Mouse (Mus musculus) CH12.LX (cell line): ENCODE results near the gene Eme2. TPM values are rescaled to one million over a fixed set of nuclear protein-coding genes. Genes with fewer than 3 reads are reported as not detected.

Experiments used
- DNase-seq: peaks from one replicate; pipeline ENCODE4 v3.0.0-alpha.2; 2013; ENCODE audit errors: extremely low read depth
- H3K27ac ChIP-seq: 2 replicates; pipeline ENCODE4 v1.5.1; 2012; ENCODE audit warnings: low read depth, mild to moderate bottlenecking, control low read depth, moderate library complexity; ENCODE audit not compliant: insufficient read depth
- H3K27me3 ChIP-seq: replicated peaks from 2 replicates; pipeline ENCODE3; 2012; ENCODE audit warnings: inconsistent platforms
- H3K36me3 ChIP-seq, 2 experiments: replicated peaks in 1 of 2; 2 replicates each; pipeline versions ENCODE3 to v1.6.1; 2012; ENCODE audit warnings: inconsistent platforms in 1 of 2, low read length in 1 of 2, mild to moderate bottlenecking in 1 of 2, mixed read lengths in 1 of 2, moderate library complexity in 1 of 2; ENCODE audit not compliant: control insufficient read depth in 1 of 2, insufficient read depth in 1 of 2
- H3K4me1 ChIP-seq, 2 experiments: 2 replicates each; pipeline ENCODE4 v1.6.1; 2012; ENCODE audit warnings: inconsistent platforms in 1 of 2, moderate library complexity in 1 of 2; ENCODE audit not compliant: insufficient read depth in 2 of 2, control insufficient read depth in 1 of 2
- H3K4me2 ChIP-seq: 2 replicates; pipeline ENCODE4 v1.6.1; 2012; ENCODE audit warnings: low read depth, mild to moderate bottlenecking, control low read depth; ENCODE audit not compliant: poor library complexity, insufficient read depth, severe bottlenecking
- H3K4me3 ChIP-seq, 3 experiments: fragments of 150-350 bp in 1 of 3; sonication (generic) in 1 of 3; replicated peaks in 1 of 3; 2 replicates each; pipeline versions ENCODE3 to v1.5.1; 2011 to 2012; ENCODE audit warnings: low read depth in 2 of 3, low read length in 2 of 3, mild to moderate bottlenecking in 2 of 3, moderate library complexity in 2 of 3, control low read depth in 1 of 3, improper control_type of control experiment in 1 of 3, inconsistent platforms in 1 of 3, mixed read lengths in 1 of 3; ENCODE audit not compliant: poor library complexity in 1 of 3
- H3K79me2 ChIP-seq: replicated peaks from 2 replicates; pipeline ENCODE4 v1.6.1; 2012; ENCODE audit warnings: mild to moderate bottlenecking, moderate library complexity; ENCODE audit not compliant: control insufficient read depth, poor library complexity, insufficient read depth, severe bottlenecking; ENCODE audit errors: extremely low read depth
- H3K9ac ChIP-seq: 2 replicates; pipeline ENCODE4 v1.6.1; 2012; ENCODE audit warnings: low read depth, mild to moderate bottlenecking, control low read depth, moderate library complexity; ENCODE audit not compliant: insufficient read depth
- H3K9me3 ChIP-seq: replicated peaks from 2 replicates; pipeline ENCODE3; 2012; ENCODE audit warnings: low read length, inconsistent platforms, mixed read lengths
- BHLHE40 ChIP-seq: IDR thresholded peaks from 2 replicates; pipeline ENCODE4 v1.6.1; 2011; ENCODE audit warnings: mild to moderate bottlenecking, low read depth, low read length, improper control_type of control experiment
- CHD1 ChIP-seq: IDR thresholded peaks from 2 replicates; pipeline ENCODE4 v1.6.1; 2012; ENCODE audit warnings: low read depth, low read length, improper control_type of control experiment, inconsistent platforms
- CHD2 ChIP-seq: IDR thresholded peaks from 2 replicates; pipeline ENCODE4 v1.6.1; 2011; ENCODE audit warnings: low read length, improper control_type of control experiment
- CTCF ChIP-seq, 2 experiments: IDR thresholded peaks in 1 of 2; conservative IDR thresholded peaks in 1 of 2; 2 replicates each; pipeline ENCODE4 v1.5.1; 2011 to 2012; ENCODE audit warnings: low read depth in 2 of 2, low read length in 2 of 2, improper control_type of control experiment in 1 of 2, inconsistent platforms in 1 of 2, mild to moderate bottlenecking in 1 of 2, moderate library complexity in 1 of 2
- ELF1 ChIP-seq: IDR thresholded peaks from 2 replicates; pipeline ENCODE4 v1.6.1; 2014; ENCODE audit warnings: low read depth, mild to moderate bottlenecking, inconsistent platforms, low read length, improper control_type of control experiment
- EP300 ChIP-seq: IDR thresholded peaks from 2 replicates; pipeline ENCODE4 v1.6.1; 2011; ENCODE audit warnings: low read length, improper control_type of control experiment
- ETS1 ChIP-seq: conservative IDR thresholded peaks from 2 replicates; pipeline ENCODE4 v1.6.1; 2012; ENCODE audit warnings: low read depth, mild to moderate bottlenecking, inconsistent platforms, low read length, improper control_type of control experiment, moderate library complexity
- GABPA ChIP-seq: IDR thresholded peaks from 2 replicates; pipeline ENCODE4 v1.6.1; 2012; ENCODE audit warnings: low read depth, low read length, improper control_type of control experiment, inconsistent platforms; ENCODE audit not compliant: insufficient replicate concordance
- JUN ChIP-seq: IDR thresholded peaks from 2 replicates; pipeline ENCODE4 v1.6.1; 2011; ENCODE audit warnings: low read depth, mild to moderate bottlenecking, low read length, improper control_type of control experiment, moderate library complexity; ENCODE audit not compliant: insufficient read depth
- JUND ChIP-seq: conservative IDR thresholded peaks from 2 replicates; pipeline ENCODE4 v1.6.1; 2011; ENCODE audit warnings: low read depth, low read length, improper control_type of control experiment
- KAT2A ChIP-seq: IDR thresholded peaks from 2 replicates; pipeline ENCODE4 v1.6.1; 2012; ENCODE audit warnings: low read length, improper control_type of control experiment, inconsistent platforms; ENCODE audit not compliant: insufficient replicate concordance
- MAX ChIP-seq: IDR thresholded peaks from 2 replicates; pipeline ENCODE4 v1.6.1; 2011; ENCODE audit warnings: low read length, improper control_type of control experiment
- SMC3 ChIP-seq: IDR thresholded peaks from 2 replicates; pipeline ENCODE4 v1.6.1; 2011; ENCODE audit warnings: low read depth, low read length, improper control_type of control experiment
- UBTF ChIP-seq: IDR thresholded peaks from 2 replicates; pipeline ENCODE4 v1.6.1; 2012; ENCODE audit warnings: low read depth, mild to moderate bottlenecking, inconsistent platforms, low read length, improper control_type of control experiment, moderate library complexity
- ZKSCAN1 ChIP-seq: IDR thresholded peaks from 2 replicates; pipeline ENCODE4 v1.6.1; 2012; ENCODE audit warnings: low read depth, inconsistent platforms, low read length, improper control_type of control experiment, borderline replicate concordance
- ZMIZ1 ChIP-seq: IDR thresholded peaks from 2 replicates; pipeline ENCODE4 v1.6.1; 2012; ENCODE audit warnings: low read depth, mild to moderate bottlenecking, inconsistent platforms, low read length, improper control_type of control experiment
- dilution Hi-C: fragments of 300-500 bp; cut with MboI; formaldehyde crosslinking; loops from 2 replicates; pipeline ENCODE4 v1.14.3; 2020; ENCODE audit warnings: low sequenced_read_pairs; ENCODE audit not compliant: extremely low pct_unique_long_range_greater_than_20kb, extremely low pct_ligation_motif_present
- in situ Hi-C: fragments of 300-500 bp; cut with MboI; formaldehyde crosslinking; loops from 3 replicates; pipeline ENCODE4 v1.14.3; 2019; ENCODE audit warnings: low sequenced_read_pairs, low pct_ligation_motif_present, low pct_unique_long_range_greater_than_20kb, mixed read lengths
- polyA plus RNA-seq: library from polyadenylated mRNA; unstranded; fragments of >175 nt; gene quantifications from 2 replicates; pipeline ENCODE4 v1.2.1, GENCODE M21; 2012; ENCODE audit warnings: low read depth; ENCODE audit not compliant: insufficient read length
- total RNA-seq, 2 experiments: library from RNA; depleted of rRNA; stranded (reverse); fragments of 300-350 nt in 1 of 2; fragments of >200 nt in 1 of 2; gene quantifications; 2 replicates each; pipeline ENCODE4 v1.2.3; 2012 to 2014

Eme2 gene
- total and polyA plus RNA-seq, 3 experiments = 12.7 to 19.7 (median 16.9) TPM

- Histone ChIP-seq H3K36me3 (peaks cover 35 to 91% of the 10 kb centered on the region in 2 experiments), H3K9ac (no peak within 1 kb of the TSS), H3K9me3 (no peaks in the 10 kb centered on the region), H3K79me2 (no peaks in the 10 kb centered on the region), H3K4me3 (no peak within 1 kb of the TSS), H3K4me2 (no peak within 1 kb of the TSS), H3K4me1 (no peaks in the 10 kb centered on the region), H3K27me3 (no peaks in the 10 kb centered on the region), H3K27ac (no peak within 1 kb of the TSS)
- no peak for DNase-seq
- in situ Hi-C loops (no loop called here), dilution Hi-C loops (no loop called here)
- no peak for TF ChIP-seq UBTF
Observed at GRCm38 (mm10) chr17:24865776-24866175, 29.1 kb downstream of the Eme2 start, which contains the start of gene Igfals. Igfals (plus strand) TSS chr17:24865997.

DNA sequence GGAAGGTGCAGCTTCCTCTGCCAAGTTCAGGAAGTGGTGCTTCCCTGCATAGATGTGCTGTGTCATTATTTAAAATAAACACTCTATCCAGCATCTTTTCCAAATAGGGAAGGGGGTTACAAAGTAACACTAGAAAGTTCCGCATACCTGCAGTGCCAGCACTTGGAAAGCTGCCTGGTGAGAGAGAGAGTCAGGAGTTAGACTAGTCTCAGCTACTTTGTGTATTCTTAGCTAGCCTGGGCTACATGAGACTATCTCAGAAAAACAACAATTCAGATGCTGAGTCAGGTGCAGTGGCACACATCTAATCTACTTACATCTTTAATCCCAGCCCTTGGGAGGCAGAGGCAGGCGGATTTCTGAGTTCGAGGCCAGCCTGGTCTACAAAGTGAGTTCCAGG is 33.1 kb downstream of the Eme2 start:
- H3K79me2 ChIP-seq = no peaks in the 10 kb centered on the region
- H3K4me1 ChIP-seq = peaks cover 0 to 26% of the 10 kb centered on the region in 2 experiments; a peak in 3 of 4 replicates
- no peak overlapping the region for H3K9ac ChIP-seq
- no peak for DNase-seq
- no peak overlapping the region for H3K4me2 ChIP-seq
- in situ Hi-C loops = no loop called here
- H3K9me3 ChIP-seq = no peaks in the 10 kb centered on the region
- no peak overlapping the region for H3K27ac ChIP-seq
- dilution Hi-C loops = no loop called here
- TF ChIP-seq JUND (no peak), GABPA (no peak), SMC3 (no peak), JUN (no peak), CTCF (conservative IDR thresholded peaks at IDR 0.05 in 1 of 2, IDR thresholded peaks at IDR 0.05 in 1 of 2; ENCODE audit: low read depth in 2 of 2, low read length in 2 of 2) (no peak), KAT2A (no peak), ELF1 (no peak), EP300 (no peak), UBTF (no peak)
- no peaks in the 10 kb centered on the region for H3K27me3 ChIP-seq
- peaks cover 42 to 85% of the 10 kb centered on the region in 2 experiments for H3K36me3 ChIP-seq
- H3K4me3 ChIP-seq = no peak overlapping the region

DNA sequence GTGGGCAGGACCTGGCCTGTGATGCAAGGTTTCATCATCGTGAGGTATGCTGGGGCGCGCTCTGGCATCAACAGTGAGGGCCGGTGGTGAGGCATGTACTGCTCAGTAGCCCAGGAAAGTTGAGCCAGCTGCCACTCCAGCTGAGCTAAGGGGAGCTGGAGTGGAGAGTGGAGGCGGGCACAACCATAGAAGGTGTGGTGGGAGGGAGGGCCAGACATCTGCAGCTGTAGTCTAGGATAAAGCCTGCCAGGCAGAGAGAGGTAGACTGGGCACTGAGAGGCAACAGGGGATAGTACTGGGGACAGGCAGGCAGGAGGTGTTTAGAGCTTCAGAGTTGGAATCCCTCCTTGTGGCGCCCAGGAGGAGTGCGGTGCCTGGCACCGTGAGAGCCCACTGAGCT is 34.8 kb downstream of the Eme2 start:
- Histone ChIP-seq H3K27ac (no peak overlapping the region), H3K9me3 (no peaks in the 10 kb centered on the region), H3K4me1 (peaks cover 16 to 44% of the 10 kb centered on the region in 2 experiments), H3K4me3 (no peak overlapping the region), H3K36me3 (peaks cover 32 to 71% of the 10 kb centered on the region in 2 experiments), H3K4me2 (no peak overlapping the region), H3K27me3 (no peaks in the 10 kb centered on the region), H3K79me2 (no peaks in the 10 kb centered on the region; the same call in 1 of the 2 replicates), H3K9ac (no peak overlapping the region)
- dilution Hi-C loops (no loop called here), in situ Hi-C loops (no loop called here)
- DNase-seq = no peak
- TF ChIP-seq ZMIZ1 (no peak), CHD2 (no peak), MAX (no peak), ZKSCAN1 (no peak), BHLHE40 (no peak), ETS1 (no peak), ELF1 (no peak), CHD1 (no peak), JUND (no peak)
